Mouse (Mus musculus): ENCODE results near the gene Crygd.

Gene Crygd

GRCm38 (mm10) chr1:65041837-65042236 is 21.4 kb downstream of the Crygd start:
- DNase-seq (ENCODE audit: low spot score): no peak

DNA sequence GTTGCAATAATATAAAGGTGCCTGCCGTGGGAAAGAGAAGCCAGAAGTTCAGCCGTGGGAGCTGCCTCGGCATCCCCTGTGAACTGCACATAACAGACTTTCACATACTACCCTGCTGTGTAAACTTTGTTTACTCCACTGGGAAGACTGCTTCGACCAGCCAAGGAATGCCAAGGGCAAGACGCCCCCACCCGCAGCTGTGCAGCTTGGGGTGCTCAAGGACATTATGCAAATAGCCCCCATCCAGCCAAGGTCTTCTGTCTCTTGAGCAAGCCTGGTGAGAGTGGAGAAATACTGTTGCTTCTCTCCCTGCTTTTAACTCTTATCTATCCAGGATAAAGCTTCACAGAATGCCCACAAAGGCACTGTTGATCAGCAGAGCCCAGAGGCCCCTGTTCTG is 22.4 kb downstream of the Crygd start:
- DNase-seq (ENCODE audit: low spot score): no peak

GRCm38 (mm10) chr1:65039679-65040078 is 23.6 kb downstream of the Crygd start:
- DNase-seq (ENCODE audit: low spot score): no peak

GRCm38 (mm10) chr1:65037542-65037941 is 25.7 kb downstream of the Crygd start:
- DNase-seq (ENCODE audit: low spot score): no peak

- no peak for DNase-seq (ENCODE audit: low spot score)
Observed at GRCm38 (mm10) chr1:65035513-65035912, 27.7 kb downstream of the Crygd start.

DNA sequence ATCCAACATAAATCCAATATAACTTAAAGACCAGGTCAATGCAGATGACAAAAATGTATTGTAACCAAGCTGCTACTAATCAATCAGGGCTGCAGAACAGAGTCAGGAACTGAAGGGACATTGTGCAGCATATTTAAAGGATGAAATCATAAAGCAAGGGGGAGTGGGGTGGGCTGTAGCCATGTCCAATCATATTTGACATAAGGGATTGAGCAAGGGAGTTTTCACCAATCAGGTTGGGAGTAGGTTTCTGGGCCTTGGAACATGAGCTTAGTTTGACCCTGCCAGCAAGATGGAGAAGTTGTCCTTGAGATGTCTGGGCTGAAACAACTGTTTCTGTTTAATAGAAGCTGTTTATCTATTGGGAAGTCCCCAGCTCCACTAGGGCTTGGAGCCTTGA is 30.6 kb downstream of the Crygd start, which contains the start of gene Akr1cl:
TSS of gene Akr1cl (minus strand) at position 119 of the 400 bp plus-strand sequence.
- DNase-seq (ENCODE audit: low spot score): no peak

DNA sequence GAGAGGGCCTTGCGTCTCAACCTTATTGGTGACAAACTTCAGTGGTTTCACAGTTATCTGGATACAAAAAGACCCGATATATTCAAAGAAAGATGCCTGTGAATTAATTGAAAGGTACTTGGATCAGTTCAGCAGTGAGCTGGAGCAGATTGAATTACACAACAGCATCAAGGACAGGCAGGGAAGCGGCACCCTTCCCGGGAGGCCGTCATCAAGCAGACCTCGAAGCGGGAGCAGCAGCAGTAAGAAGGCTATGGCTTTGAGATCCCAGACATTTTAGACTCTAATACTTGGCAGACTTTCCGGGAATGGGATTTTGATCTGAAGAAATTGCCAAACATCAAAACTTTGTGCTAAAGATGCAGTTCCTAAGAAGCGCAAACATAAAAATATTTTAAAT is 35.0 kb downstream of the Crygd start:
- no peak for DNase-seq (ENCODE audit: low spot score)

DNA sequence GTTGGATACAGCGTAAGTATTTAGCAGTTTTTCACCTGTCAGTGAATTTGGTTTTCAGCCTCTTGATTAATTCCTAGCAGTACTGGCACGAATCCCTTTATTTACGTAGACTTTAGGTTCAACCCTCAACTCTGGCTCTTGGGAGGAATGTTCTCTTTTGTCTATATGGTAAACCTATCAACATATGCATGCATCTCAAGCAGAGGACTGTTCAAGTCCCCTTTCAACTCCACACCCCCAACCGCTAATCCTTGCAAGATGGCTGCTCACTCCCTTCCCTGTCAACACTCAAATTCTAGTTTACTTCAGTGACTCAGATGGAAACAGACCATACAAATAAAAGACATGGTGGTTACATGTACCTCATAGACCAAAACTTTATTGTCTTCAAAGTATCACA is 50.5 kb downstream of the Crygd start:
- DNase-seq (ENCODE audit: low spot score): no peak

All from left cerebral cortex, adult 11 months (tissue).